In genomic region chr4:9072321-9072720, GRCm38 (mm10) we compare ENCODE assay signal across 11 mouse cellular contexts.
"Had no signal": no experiment of that assay in that cellular context is flagged by ENCODE, and none has a peak within 500 bp of the region (broad histone marks: within the 10 kb centered on the region; RNA-seq: fewer than 3 reads in every experiment).

No protein-coding gene starts in this region.

- DNase-seq: kidney, adult 8-10 months; kidney, postnatal 14 days; kidney, postnatal 4 days; left cerebral cortex, postnatal 4 days; liver, embryonic 13.5 days; lung, adult 2 months; lung, postnatal 14 days; lung, postnatal 4 days; midbrain, embryonic 14.5 days; thymus, adult 18-20 months; thymus, postnatal 36 days had no signal
